ENCODE assay signal across 7 mouse cellular contexts in genomic region chr11:102864272-102864671, GRCm38 (mm10). TPM values are rescaled to one million over a fixed set of nuclear protein-coding genes. Genes with fewer than 3 reads are reported as not detected.
DNase-seq lines count a peak whose midpoint lies in the region.

No protein-coding gene starts in this region.

- intact Hi-C loops in gastrocnemius, postnatal 36 days (cut with DNase I), result loop anchor here (1.0 kb wide), 1 partner anchor 90 kb away; no protein-coding TSS in a partner anchor
- intact Hi-C loops in left cerebral cortex, postnatal 25 days (cut with DNase I), result loop anchor here (1.0 to 5.0 kb wide), 2 partner anchors 90 to 127 kb away; no protein-coding TSS in a partner anchor

- peak; percentile 59 to 72 for DNase-seq in left cerebral cortex, adult 18-20 months (ENCODE audit: low spot score in 2 of 2)
- DNase-seq in left cerebral cortex, adult 8-10 months (ENCODE audit: low spot score in 2 of 2), result no peak
- peak; percentile 26 for DNase-seq in Muller cell, postnatal 12 days (ENCODE audit: inconsistent ontology term)
- peak; percentile 47 for DNase-seq in c-Kit-positive CD71-positive TER-119-positive erythroid progenitor cells, embryonic 14.5 days (ENCODE audit: low spot score)
- DNase-seq in gastrocnemius, postnatal 36 days, result peak; percentile 32 to 54
- peak; percentile 67 to 72 for DNase-seq in left cerebral cortex, postnatal 25 days (ENCODE audit: low spot score in 2 of 2)
- DNase-seq in ovary, postnatal 36 days (ENCODE audit: low spot score), result peak; percentile 49

RNA-seq across cellular contexts. Expression of gene Eftud2, which starts 16.5 kb away (rescaled TPM):
- total RNA-seq in left cerebral cortex, adult 18-20 months (2021), result 100 to 1,000 TPM; 118 to 122 TPM
- total RNA-seq in left cerebral cortex, adult 8-10 months (2022), result 100 to 1,000 TPM; 114 to 136 (median 127) TPM
- total RNA-seq in gastrocnemius, postnatal 36 days (2021), result 10 to 100 TPM; 20.7 to 28.5 TPM
- 100 to 1,000 TPM; 108 to 116 TPM for total RNA-seq in left cerebral cortex, postnatal 25 days (2021)

RNA-seq across cellular contexts. Expression of gene Ccdc103, which starts 16.7 kb away (rescaled TPM):
- 1 to 10 TPM; 1.4 TPM for total RNA-seq in left cerebral cortex, adult 18-20 months (2021)
- total RNA-seq in left cerebral cortex, adult 8-10 months (2022), result 1 to 10 TPM; 2.1 to 3.6 (median 2.2) TPM
- not detected for total RNA-seq in gastrocnemius, postnatal 36 days (2021)
- 1 to 10 TPM; 1.7 to 2.7 TPM for total RNA-seq in left cerebral cortex, postnatal 25 days (2021)

RNA-seq across cellular contexts. Expression of gene Fam187a, which starts 20.7 kb away (rescaled TPM):
- total RNA-seq in left cerebral cortex, adult 18-20 months (2021), result under 1 TPM in 1 of 2 experiments, not detected in 1; 0.42 TPM
- total RNA-seq in left cerebral cortex, adult 8-10 months (2022), result under 1 TPM in 3 of 4 experiments, not detected in 1; 0.23 to 0.70 (median 0.34) TPM
- not detected for total RNA-seq in gastrocnemius, postnatal 36 days (2021)
- total RNA-seq in left cerebral cortex, postnatal 25 days (2021), result under 1 TPM in 1 of 2 experiments, not detected in 1; 0.27 TPM

RNA-seq across cellular contexts. Expression of gene Higd1b, which starts 28.6 kb away (rescaled TPM):
- 1 to 10 TPM; 2.0 to 7.4 TPM for total RNA-seq in left cerebral cortex, adult 18-20 months (2021)
- total RNA-seq in left cerebral cortex, adult 8-10 months (2022), result 1 to 10 TPM; 5.7 to 6.8 (median 6.0) TPM
- 1 to 10 TPM; 3.5 to 6.1 TPM for total RNA-seq in gastrocnemius, postnatal 36 days (2021)
- 1 to 10 TPM; 5.1 to 7.2 TPM for total RNA-seq in left cerebral cortex, postnatal 25 days (2021)

RNA-seq across cellular contexts. Expression of gene Gfap, which starts 36.4 kb away (rescaled TPM):
- 100 to 1,000 TPM; 137 to 174 TPM for total RNA-seq in left cerebral cortex, adult 18-20 months (2021)
- 100 to 1,000 TPM; 134 to 920 (median 381) TPM for total RNA-seq in left cerebral cortex, adult 8-10 months (2022)
- total RNA-seq in gastrocnemius, postnatal 36 days (2021), result not detected
- 100 to 1,000 TPM; 118 to 122 TPM for total RNA-seq in left cerebral cortex, postnatal 25 days (2021)

Comparison
In these comparisons a context has a peak if more than half of its experiments do, and no peak if none do; other contexts are left out.
1. DNase-seq: peak in left cerebral cortex, adult 18-20 months (2 of 2), Muller cell, postnatal 12 days (single experiment), c-Kit-positive CD71-positive TER-119-positive erythroid progenitor cells, embryonic 14.5 days (single experiment), gastrocnemius, postnatal 36 days (2 of 2), left cerebral cortex, postnatal 25 days (2 of 2) and ovary, postnatal 36 days (single experiment); none in left cerebral cortex, adult 8-10 months (0 of 2).